Mouse (Mus musculus) hematopoietic stem cell, adult 5-6 weeks (primary cell): Measurements from ENCODE around the gene Rbfox2. TPM values are rescaled to one million over a fixed set of nuclear protein-coding genes. Genes with fewer than 3 reads are reported as not detected.

Experiments
- ATAC-seq, 2 experiments: fragments of 125-278 bp in 1 of 2; replicated peaks in 1 of 2; 2 replicates each; pipeline ENCODE4 v1.8.0; 2016 to 2017; ENCODE audit warnings: inconsistent platforms in 2 of 2, mild to moderate bottlenecking in 2 of 2, moderate number of reproducible peaks in 2 of 2, low read depth in 1 of 2, moderate TSS enrichment in 1 of 2; ENCODE audit not compliant: low FRiP score in 2 of 2, poor library complexity in 2 of 2, severe bottlenecking in 2 of 2, insufficient read depth in 1 of 2, low TSS enrichment in 1 of 2
- total RNA-seq: library from RNA; stranded (forward); fragments of 172-1452, 232-1000 nt; gene quantifications from 2 replicates; pipeline ENCODE4 v1.2.3, GENCODE M21; 2017

The Rbfox2 gene
- total RNA-seq, 1 experiment from 2014 or later, result 11.9 TPM

DNA sequence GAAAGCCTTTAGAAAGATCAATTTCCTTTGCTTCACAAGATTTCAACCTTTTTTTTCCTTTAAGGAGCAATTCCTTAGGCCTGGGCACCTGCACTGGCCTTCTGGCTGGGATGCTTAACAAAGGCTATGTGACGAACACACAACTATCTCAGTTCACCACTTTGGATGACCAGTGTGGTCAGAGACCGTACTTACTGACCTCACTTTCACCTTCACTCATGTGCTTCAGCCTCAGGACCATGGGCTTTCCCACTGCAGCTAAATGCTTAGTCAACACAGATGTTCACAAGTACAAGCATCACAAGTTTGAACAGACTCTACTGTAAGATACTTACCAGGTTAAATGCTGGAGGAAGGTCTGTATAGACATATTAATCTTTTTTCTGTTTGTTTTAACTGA lies 194.4 kb downstream of the Rbfox2 start:
- ATAC-seq, result no peak

- ATAC-seq, result no peak
These were observed 194.9 kb downstream of the Rbfox2 start for GRCm38 (mm10) chr15:77111924-77112323.

DNA sequence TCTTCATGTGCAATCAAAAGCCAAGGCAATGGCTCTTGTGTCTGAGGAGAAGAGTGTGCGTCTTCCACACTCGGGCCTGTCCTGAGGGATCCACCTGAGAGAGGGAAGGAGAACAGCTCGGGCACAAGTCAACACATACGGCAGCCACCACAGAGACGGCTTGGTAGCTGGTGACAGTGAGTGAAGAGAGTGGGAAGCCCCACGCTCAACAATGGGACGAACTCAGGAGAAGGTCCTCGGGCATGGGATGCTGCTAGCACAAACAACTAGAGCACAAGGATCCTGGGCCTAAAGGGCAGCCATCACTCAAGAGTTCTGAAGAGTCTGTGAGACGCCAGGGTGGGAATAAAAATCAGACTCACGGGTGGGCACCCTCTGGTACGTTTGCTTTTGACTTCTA lies 196.4 kb downstream of the Rbfox2 start:
- ATAC-seq, result no peak

GRCm38 (mm10) chr15:77107169-77107908 lies 199.5 kb downstream of the Rbfox2 start:
- no peak for ATAC-seq

DNA sequence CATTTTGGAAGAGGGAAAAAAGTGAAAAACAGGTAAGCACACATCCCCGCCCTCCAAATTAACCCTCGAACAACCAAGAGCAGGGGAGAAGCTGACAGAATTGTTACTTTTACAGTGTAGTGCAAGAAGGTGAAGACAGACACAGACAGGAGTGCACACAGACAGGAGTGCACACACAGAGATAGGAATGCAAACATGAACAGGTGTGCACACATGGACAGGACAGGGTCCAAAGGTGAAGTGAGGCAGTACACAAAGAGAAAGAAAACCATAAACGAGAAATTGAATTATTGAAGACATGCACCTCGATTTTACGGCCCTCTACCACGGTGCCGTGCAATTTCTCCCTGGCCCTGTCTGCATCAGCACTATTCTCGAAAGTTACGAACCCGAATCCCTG lies 201.5 kb downstream of the Rbfox2 start:
- ATAC-seq, result no peak

GRCm38 (mm10) chr15:77104349-77105158 lies 202.2 kb downstream of the Rbfox2 start:
- no peak for ATAC-seq

DNA sequence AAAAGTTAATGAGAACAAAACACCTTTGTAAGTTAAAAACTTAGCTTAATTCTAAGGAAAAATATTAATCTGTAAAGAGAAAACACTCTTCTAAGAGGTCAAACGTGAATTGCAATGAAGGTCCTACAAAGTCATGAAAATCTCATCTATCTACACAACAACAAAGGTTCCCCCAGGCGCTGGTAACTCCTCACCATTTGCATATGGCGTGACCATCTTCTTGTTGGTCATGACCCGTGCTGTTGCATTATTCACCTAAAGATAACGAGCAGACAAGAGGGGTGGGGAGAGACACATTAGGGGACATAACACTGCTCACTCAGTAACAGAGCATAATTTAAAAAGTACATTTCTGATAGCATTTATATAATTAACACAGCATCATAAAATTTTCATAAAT lies 204.1 kb downstream of the Rbfox2 start:
- no peak for ATAC-seq

GRCm38 (mm10) chr15:77099756-77100155 lies 207.0 kb downstream of the Rbfox2 start:
- no peak for ATAC-seq

- no peak for ATAC-seq
These were observed 209.4 kb downstream of the Rbfox2 start for GRCm38 (mm10) chr15:77097358-77097757.

- ATAC-seq, result no peak
These were observed 211.6 kb downstream of the Rbfox2 start for GRCm38 (mm10) chr15:77095216-77095615.

DNA sequence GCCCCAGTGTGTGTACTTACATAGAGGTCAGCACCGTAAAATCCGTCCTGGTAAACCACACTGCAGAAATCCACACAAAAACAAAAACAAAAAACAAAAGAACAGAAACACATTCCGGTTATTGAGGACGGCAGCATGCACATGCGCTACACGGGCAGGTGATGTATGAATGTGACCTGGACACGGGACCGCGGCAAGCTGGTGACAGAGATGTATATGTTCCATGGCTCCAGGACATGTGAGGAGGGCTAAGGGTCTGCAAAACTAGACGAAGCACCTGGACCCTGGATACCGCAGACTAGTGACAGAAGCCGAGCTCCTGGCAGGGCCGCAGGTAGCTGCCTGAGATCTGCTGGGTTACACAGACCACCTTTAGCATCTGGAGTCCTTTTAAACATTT lies 212.4 kb downstream of the Rbfox2 start:
- ATAC-seq, result no peak

DNA sequence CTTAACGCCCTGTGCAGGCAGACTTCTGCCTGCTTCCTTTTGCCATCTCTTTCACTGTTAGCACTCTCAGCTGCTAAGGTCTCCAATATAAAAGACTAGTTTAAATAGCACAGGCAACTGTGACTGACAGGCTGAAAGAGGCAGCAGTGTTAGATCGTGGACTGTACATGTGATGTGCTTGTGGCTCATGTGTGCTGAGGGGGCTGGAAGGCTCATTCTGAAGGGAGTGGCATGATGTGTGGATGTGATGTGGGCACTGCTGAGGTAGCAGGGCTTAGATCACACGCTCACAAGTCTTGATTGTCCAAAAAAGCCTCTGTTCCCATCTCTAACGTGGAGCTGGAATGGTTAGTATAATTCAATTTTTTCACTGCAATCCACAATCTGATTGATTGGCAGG lies 215.4 kb downstream of the Rbfox2 start:
- ATAC-seq, result no peak

- ATAC-seq, result no peak
These were observed 216.3 kb downstream of the Rbfox2 start for GRCm38 (mm10) chr15:77090531-77090930.

DNA sequence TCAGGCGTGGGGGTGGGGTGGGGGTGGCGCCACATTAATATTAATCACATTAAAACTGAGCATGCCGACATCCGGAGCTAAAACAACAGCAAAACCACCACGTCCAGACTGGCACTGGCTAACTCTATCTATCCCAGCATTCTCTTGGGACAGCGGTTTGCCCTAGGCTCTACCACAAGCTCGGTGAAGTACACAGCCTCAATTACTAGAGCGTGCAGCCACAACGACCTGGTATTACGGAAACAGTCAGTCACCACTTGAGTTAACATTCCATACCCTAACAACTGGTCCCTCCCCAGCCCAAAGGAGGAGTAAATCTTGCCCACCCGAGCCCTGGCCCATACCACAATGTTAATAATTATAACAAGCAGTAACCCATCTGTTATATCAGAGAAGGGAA lies 217.6 kb downstream of the Rbfox2 start:
- ATAC-seq, result no peak

GRCm38 (mm10) chr15:77086488-77086887 lies 220.3 kb downstream of the Rbfox2 start:
- ATAC-seq, result no peak

DNA sequence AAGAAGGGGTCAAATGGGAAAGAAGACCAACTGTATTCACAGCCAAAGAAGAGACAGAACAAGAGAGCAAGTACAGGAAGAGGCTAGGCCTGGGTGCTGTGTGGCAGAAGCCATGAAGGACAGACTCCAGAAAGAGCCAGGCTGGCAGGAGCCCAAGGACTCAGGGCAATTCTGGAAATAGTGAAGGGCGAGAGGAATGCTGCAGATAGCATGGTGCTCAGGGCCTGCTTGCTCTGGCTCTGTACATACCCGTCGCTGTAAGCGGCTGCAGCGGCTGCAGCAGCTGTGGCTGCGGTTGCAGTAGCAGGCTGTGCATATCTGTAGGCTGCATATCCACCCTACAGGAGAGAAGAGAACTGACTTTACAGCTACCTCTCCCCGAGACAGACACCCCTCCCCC lies 221.0 kb downstream of the Rbfox2 start:
- no peak for ATAC-seq

DNA sequence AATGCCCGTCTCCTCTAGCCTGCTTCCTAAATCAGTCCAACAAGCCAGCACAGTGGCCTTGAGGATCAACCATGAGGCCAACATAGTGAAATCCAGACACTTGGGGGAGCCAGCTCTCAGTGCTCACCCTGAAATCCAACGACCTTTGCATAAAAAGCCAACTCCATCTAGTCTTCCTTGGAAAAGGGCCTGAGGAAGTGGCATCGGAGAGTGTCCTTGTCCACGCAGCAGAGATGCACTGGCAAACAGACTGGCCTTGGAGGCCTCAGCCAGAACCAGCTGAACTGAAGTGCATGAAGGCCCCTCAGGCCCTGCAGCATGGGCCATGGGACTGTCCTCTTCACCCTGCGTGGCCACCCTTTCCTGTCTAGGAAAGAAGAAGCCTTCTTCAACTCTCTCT lies 225.3 kb downstream of the Rbfox2 start:
- no peak for ATAC-seq

- ATAC-seq, result no peak
These were observed 226.0 kb downstream of the Rbfox2 start for GRCm38 (mm10) chr15:77080684-77081254.
